Mouse (Mus musculus) lung, adult 2 months (tissue): ENCODE measurements around the gene Cep135. TPM values are rescaled to one million over a fixed set of nuclear protein-coding genes. Genes with fewer than 3 reads are reported as not detected.

ENCODE experiments used
- DNase-seq: peaks from one replicate; pipeline ENCODE4 v3.0.0; 2022
- H3K4me1 ChIP-seq: fragments of 200-500 bp; 2 replicates; pipeline ENCODE4 v1.6.1; 2011; ENCODE audit warnings: low read length; ENCODE audit not compliant: control insufficient read depth, insufficient read depth
- H3K4me3 ChIP-seq: fragments of 200-500 bp; replicated peaks from 2 replicates; pipeline ENCODE3; 2011; ENCODE audit warnings: low read depth, mild to moderate bottlenecking, control low read depth, low read length; ENCODE audit errors: extremely low read depth
- CTCF ChIP-seq: fragments of 200-500 bp; IDR thresholded peaks from 2 replicates; pipeline ENCODE4 v1.5.1; 2011; ENCODE audit warnings: mild to moderate bottlenecking, low read length, control low read depth; ENCODE audit not compliant: insufficient read depth
- POLR2A ChIP-seq: fragments of 200-500 bp; IDR thresholded peaks from 2 replicates; pipeline ENCODE4 v1.6.1; 2011; ENCODE audit warnings: low read depth, mild to moderate bottlenecking, control low read depth, low read length, borderline replicate concordance; ENCODE audit errors: extremely low read depth
- WGBS: fragments of 180-500 bp; shearing (Covaris S2); methylation state at CpG from one replicate; pipeline ENCODE4 v1.1.7; 2018; 5-methylcytosine and 5-hydroxymethylcytosine counted together
- polyA plus RNA-seq: library from polyadenylated mRNA; depleted of rRNA; stranded (reverse); fragments of >200 nt; gene quantifications from 2 replicates; pipeline ENCODE4 v1.2.3, GENCODE M21; 2012

The Cep135 gene
- polyA plus RNA-seq, 1 experiment = 1.8 TPM

DNA sequence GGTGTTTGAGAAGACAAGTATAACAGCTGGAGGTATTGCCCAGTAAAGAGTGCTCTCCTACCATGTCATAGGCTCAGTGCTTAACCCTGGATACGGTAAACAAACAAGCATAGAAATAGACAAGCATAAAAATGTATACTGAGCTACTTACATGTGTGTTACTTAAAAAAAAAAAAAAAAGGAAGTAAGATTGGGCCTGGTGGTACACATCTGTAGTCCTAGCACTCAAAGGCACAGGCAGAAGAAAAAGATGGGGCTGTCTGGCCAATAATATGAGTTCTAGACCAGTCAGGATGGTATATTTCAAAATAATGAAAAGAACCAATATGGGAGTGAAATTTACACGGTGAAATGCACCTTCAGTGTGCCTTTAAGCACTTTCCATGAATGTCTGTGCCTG is 1.5 kb downstream of the Cep135 start:
- no peak for TF ChIP-seq POLR2A
- no peak for TF ChIP-seq CTCF
- DNase-seq = no peak
- WGBS = 76% methylated on average over 2 of the region's 2 CpGs
- H3K4me1 ChIP-seq = no peaks in the 10 kb centered on the region
- H3K4me3 ChIP-seq = no peak overlapping the region

DNA sequence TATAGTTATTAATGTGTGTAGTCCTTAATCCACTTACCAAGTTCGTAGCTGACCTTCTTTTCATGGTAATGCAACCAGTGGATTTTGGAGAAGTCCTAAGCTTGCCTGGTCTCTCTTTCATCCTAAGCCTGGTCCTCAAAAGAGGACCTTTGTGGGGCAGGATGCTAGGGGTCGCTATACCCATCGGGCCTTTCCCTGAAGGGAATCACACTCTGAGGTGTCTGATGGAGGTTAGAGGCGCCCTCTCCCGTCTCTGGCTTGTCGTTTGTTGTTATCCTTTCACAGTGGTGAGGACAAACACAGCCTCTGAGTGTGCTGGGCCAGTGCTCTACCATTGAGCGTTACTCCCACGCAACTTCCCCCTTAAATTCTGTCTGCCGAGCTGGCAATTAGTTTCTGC is 3.4 kb downstream of the Cep135 start:
- no peaks in the 10 kb centered on the region for H3K4me1 ChIP-seq
- 59% methylated on average over 9 of the region's 9 CpGs for WGBS
- DNase-seq = no peak
- H3K4me3 ChIP-seq = no peak overlapping the region
- TF ChIP-seq CTCF (no peak), POLR2A (no peak)

DNA sequence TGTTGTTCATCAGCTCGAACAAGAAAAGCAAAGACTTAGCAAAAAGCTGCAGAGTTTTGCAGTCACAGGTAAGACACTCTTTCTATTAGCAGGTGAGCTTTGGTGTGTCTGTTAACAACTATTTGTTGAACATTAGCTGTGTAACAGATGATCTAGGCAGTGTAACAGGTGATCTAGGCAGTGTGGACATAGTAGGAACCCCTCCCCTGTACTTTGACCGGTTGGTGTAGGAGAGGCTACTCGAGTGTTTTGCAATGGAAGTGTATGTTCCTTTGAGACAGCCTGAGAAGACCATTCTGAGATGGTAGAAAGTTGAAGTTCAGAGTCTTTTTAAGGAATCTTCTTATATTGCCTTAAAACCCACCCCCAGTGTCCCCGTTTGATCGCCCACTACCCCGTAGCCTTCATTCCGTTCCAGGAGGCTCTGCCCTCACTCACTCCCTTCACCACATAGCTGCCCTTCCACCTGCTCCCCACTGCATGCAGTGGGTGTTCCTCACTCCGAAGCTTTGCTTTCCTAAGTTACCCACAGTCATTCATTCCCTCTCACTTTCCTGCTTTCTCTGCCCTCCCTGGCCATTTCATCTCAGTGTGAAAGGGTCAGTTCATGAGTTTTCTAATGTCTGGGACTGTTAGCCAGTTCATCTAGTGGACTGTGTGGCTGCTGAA is 21.3 kb downstream of the Cep135 start:
- Histone ChIP-seq H3K4me3 (no peak overlapping the region), H3K4me1 (no peaks in the 10 kb centered on the region)
- 90% methylated on average over 8 of the region's 8 CpGs for WGBS
- no peak for DNase-seq
- TF ChIP-seq CTCF = no peak
- TF ChIP-seq POLR2A = no peak

DNA sequence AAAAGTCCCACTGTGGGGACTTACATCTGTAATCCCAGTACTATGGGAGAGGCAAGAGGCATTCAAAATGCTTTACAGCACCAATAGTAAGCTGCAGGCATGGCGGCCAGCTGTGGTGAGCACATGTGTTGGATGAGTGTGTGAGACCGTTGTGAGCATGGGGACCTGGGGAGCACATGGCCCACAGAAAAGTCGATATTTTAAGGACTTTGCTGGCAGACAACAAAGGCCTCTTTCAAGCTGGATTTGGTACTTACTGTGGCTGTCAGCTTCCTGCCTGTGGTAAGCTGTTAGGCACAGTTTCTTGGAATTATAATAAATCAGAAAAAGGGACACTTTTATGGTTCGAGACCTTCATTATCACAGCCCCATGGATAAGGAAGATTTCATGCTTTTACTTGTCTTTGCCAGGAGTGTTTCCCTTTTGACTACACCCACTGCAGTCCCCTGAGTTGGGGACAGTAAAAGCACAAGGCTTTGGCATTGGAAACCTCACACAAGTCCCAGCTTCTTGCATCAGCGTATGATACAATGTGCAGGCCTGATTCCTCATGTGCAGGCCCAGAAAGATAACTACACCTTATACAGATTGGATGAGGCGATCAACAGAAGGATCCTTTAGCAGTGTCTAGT is 24.5 kb downstream of the Cep135 start:
- DNase-seq = no peak
- WGBS = 90% methylated on average over 6 of the region's 6 CpGs
- TF ChIP-seq POLR2A (no peak), CTCF (no peak)
- no peak overlapping the region for H3K4me3 ChIP-seq
- H3K4me1 ChIP-seq = no peaks in the 10 kb centered on the region

DNA sequence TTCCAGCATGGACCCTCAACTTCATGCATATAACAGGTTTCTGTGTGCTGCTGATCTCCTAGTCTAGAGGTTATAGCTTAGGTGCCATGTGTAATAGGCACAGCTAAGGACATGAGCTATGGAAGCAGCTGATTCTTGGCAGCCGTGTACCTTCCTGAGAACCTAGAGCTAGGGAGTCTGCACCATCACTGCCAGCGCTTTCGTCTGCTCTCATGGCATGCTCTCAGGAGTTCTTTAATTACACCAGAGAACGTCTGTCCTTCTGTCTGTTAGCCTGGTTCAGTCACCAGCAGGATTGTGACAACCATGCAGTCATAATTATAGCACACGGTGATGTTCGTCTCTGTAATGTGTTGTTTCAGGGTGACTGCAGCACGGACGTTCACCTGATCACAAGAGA is 26.8 kb downstream of the Cep135 start:
- TF ChIP-seq POLR2A (no peak), CTCF (no peak)
- 95% methylated on average over 8 of the region's 8 CpGs for WGBS
- no peaks in the 10 kb centered on the region for H3K4me1 ChIP-seq
- H3K4me3 ChIP-seq = no peak overlapping the region
- no peak for DNase-seq

DNA sequence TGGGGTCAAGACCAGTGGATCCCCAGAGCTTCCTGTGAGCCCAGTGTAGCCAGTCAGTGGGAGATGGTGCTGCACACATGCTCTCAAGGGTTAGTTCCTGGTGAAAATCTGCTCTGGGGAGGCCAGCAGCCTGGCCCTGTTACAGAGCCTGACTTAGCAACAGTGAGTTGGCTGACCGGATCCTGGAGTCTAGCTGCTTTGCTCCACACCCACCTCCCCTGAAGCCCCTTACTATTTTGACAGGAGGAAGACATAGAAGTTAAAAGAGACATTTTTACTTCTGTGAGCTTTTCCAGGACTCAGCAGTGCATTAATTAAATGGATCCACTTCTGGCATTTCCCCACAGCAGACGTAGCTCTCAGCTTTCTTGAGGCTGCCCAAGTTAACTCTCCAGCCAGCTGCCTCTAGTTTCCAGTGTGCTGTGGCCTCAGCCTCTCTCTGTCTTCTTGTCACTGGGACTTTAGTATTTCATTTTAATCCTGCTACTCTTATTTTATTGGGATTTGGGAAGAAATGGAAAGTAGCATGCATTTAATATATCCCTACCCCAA is 27.8 kb downstream of the Cep135 start:
- H3K4me1 ChIP-seq = no peaks in the 10 kb centered on the region
- no peak for DNase-seq
- no peak overlapping the region for H3K4me3 ChIP-seq
- TF ChIP-seq POLR2A (no peak), CTCF (no peak)
- 83% methylated on average over 2 of the region's 2 CpGs for WGBS

DNA sequence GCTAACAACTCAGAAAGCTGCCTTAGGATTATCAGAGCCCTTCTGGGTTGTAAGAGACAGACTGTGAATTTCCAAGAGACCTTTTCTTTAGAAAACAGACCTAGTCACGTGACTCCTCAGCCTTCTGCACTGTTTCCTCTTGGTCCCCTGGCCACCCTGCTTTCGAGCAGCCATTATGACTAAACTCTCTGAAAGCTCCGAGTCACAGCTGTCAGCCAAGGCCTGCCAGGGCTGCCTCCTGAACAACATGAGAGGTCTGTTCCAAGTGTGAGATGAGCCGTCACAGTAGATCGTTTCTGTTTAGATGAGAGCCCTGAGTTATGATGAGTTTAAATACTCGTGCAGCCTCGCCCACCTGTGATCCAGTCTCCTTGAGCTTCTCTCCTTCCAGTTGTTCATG is 30.3 kb downstream of the Cep135 start:
- Histone ChIP-seq H3K4me3 (no peak overlapping the region), H3K4me1 (no peaks in the 10 kb centered on the region)
- no peak for DNase-seq
- TF ChIP-seq POLR2A (no peak), CTCF (no peak)
- WGBS = 85% methylated on average over 7 of the region's 7 CpGs

DNA sequence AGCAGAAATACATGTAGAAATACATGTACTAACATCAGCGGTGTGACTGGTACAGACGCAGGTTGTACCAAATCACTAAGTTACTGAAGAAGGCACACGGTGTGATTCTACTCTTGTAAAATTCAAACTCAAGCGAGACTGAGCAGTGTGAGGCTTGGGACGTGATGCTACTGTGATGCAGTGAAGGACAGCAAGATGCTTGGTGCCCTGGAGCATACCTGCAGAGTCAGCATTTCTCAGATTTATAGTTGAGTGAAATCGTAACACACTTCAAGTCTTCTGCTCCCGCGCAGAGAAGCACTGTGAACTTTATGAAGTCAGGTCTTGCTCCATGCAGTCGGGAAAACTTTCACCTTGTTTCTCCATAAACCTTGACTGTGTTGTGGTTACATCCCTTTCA is 35.3 kb downstream of the Cep135 start:
- 99% methylated on average over 9 of the region's 9 CpGs for WGBS
- no peaks in the 10 kb centered on the region for H3K4me1 ChIP-seq
- DNase-seq = no peak
- no peak for TF ChIP-seq POLR2A
- TF ChIP-seq CTCF = no peak
- no peak overlapping the region for H3K4me3 ChIP-seq

DNA sequence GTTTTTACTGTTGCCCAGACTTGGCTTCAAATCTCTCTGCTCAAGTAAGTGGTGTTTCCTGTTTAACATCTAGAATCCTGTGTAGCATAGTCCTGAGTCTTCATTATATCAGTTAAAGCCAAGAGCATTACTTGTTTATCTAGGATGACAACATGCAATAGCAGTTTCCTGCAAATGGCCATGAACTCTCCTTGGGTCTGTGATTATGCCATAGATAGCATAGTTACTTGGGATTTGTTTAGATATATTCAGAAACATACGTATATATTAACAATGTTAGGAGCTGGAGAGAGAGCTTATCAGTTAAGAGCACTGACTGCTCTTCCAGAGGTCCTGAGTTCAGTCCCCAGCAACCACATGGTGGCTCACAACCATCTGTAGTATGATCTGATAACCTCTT is 39.3 kb downstream of the Cep135 start:
- Histone ChIP-seq H3K4me1 (no peaks in the 10 kb centered on the region), H3K4me3 (no peak overlapping the region)
- TF ChIP-seq CTCF = no peak
- TF ChIP-seq POLR2A = no peak
- DNase-seq = no peak
- WGBS = 51% methylated on average over 1 of the region's 1 CpGs

DNA sequence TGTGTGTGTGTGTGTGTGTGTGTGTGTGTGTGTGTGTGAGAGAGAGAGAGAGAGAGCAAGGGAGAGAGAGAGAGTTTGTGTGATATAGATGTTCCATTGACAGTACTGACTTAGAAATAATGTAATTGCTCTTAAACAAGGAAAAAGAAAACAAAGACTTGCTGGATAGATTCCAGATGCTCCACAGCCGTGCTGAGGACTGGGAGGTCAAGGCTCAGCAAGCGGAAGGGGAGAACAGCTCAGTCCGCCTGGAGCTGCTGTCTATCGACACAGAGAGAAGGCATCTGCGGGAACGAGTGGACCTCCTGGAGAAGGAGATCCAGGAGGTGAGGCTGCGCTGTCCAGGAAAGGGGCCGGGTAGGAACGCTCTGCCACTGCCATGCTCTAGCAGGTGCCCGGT is 45.5 kb downstream of the Cep135 start:
- no peak for TF ChIP-seq CTCF
- no peak for TF ChIP-seq POLR2A
- Histone ChIP-seq H3K4me1 (no peaks in the 10 kb centered on the region), H3K4me3 (no peak overlapping the region)
- 66% methylated on average over 10 of the region's 10 CpGs for WGBS
- DNase-seq = no peak

DNA sequence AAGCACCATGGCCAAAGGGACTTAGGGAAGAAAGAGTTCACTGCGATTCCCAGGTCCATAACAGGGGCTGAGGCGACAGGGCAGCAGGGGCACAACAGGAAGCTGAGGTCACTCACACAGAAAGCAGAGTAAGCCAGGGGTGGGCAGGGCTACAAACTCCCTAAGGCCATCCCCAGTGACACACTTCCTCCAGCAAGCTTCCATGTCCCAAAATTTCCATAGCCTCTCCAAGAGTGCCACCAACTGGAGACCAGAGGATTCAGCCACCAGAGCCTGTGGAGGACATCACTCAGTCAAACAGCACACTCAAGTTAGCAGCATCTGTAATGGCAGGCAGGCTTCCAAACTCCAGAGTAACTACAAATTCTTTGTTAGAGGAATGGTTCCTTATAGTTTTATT is 47.1 kb downstream of the Cep135 start:
- no peak for DNase-seq
- TF ChIP-seq CTCF (no peak), POLR2A (no peak)
- WGBS = 61% methylated on average over 2 of the region's 2 CpGs
- Histone ChIP-seq H3K4me3 (no peak overlapping the region), H3K4me1 (no peaks in the 10 kb centered on the region)
